Comparison of ENCODE assay signal across 25 mouse cellular contexts in genomic region chr17:88272161-88272560, GRCm38 (mm10).
DNase-seq lines count a peak whose midpoint lies in the region; ATAC-seq and TF ChIP-seq lines count a peak whose summit lies in the region.
"Had no signal": no experiment of that assay in that cellular context is flagged by ENCODE, and none has a peak within 500 bp of the region (broad histone marks: within the 10 kb centered on the region; RNA-seq: fewer than 3 reads in every experiment).

No protein-coding gene starts in this region.

- DNase-seq in adrenal gland, adult 2 months: peak; percentile 30
- no peak for DNase-seq in adrenal gland, postnatal 4 days (ENCODE audit: low spot score in 2 of 2)
- peak; percentile 92 for DNase-seq in heart, adult 11 months
- no peak for DNase-seq in heart, postnatal 14 days
- DNase-seq in liver, embryonic 11.5 days (ENCODE audit: low spot score): peak; percentile 4
- DNase-seq in liver, postnatal 0 days: no peak
- DNase-seq in frontal cortex, postnatal 25 days (ENCODE audit: low spot score in 2 of 2): no peak
- DNase-seq: adrenal gland, postnatal 10 days; cerebellum, adult 18-20 months; cerebellum, adult 9-10 months; cerebellum, postnatal 14 days; gastrocnemius, postnatal 10 days; kidney, adult 11 months had no signal

- H3K27me3 ChIP-seq in liver, embryonic 11.5 days (replicated peaks; ENCODE audit: control insufficient read depth, insufficient read depth, low read length): no peaks in the 10 kb centered on the region
- H3K27me3 ChIP-seq in liver, postnatal 0 days (ENCODE audit: insufficient read depth, low read length): no peaks in the 10 kb centered on the region
- H3K27me3 ChIP-seq: forebrain, embryonic 13.5 days; heart, embryonic 13.5 days; hindbrain, embryonic 13.5 days; intestine, embryonic 15.5 days; Patski had no signal

- TF ChIP-seq EP300 in liver, postnatal 0 days (IDR thresholded peaks at IDR 0.05; ENCODE audit: low read depth): no peak

- no peak overlapping the region for H3K27ac ChIP-seq in liver, embryonic 11.5 days (ENCODE audit: low read depth, low read length)
- no peak overlapping the region for H3K27ac ChIP-seq in liver, postnatal 0 days (ENCODE audit: low read depth)
- H3K27ac ChIP-seq in brown adipose tissue, adult 24 weeks (replicated peaks; ENCODE audit: low read depth, low read length): peak overlapping the region; percentile 45; the same call in 1 of the 2 replicates
- H3K27ac ChIP-seq: forebrain, embryonic 10.5 days; forebrain, embryonic 13.5 days; heart, adult 2 months; heart, embryonic 10.5 days; heart, embryonic 13.5 days; hindbrain, embryonic 10.5 days; hindbrain, embryonic 13.5 days; intestine, embryonic 15.5 days had no signal

- intact Hi-C loops in heart, postnatal 14 days (cut with DNase I): no loop called here

- no peak for ATAC-seq in liver, embryonic 11.5 days (replicated peaks; ENCODE audit: low FRiP score)
- no peak for ATAC-seq in liver, postnatal 0 days
- ATAC-seq: forebrain, embryonic 13.5 days; forebrain, embryonic 16.5 days; hindbrain, embryonic 16.5 days; intestine, embryonic 15.5 days; Patski had no signal

- WGBS in liver, embryonic 11.5 days: 89% methylated on average over 5 of the region's 5 CpGs
- 72% methylated on average over 5 of the region's 5 CpGs for WGBS in liver, postnatal 0 days (ENCODE audit: insufficient replicate concordance)

- no peaks in the 10 kb centered on the region for H3K4me1 ChIP-seq in liver, embryonic 11.5 days (replicated peaks; ENCODE audit: control insufficient read depth, insufficient read depth, low read length)
- no peaks in the 10 kb centered on the region for H3K4me1 ChIP-seq in liver, postnatal 0 days (ENCODE audit: insufficient read depth)
- peaks cover 2% of the 10 kb centered on the region; the same call in 1 of the 2 replicates for H3K4me1 ChIP-seq in brown adipose tissue, adult 24 weeks (ENCODE audit: control insufficient read depth, insufficient read depth, insufficient read length, low read length)
- H3K4me1 ChIP-seq: heart, embryonic 10.5 days; heart, embryonic 13.5 days; hindbrain, embryonic 10.5 days; intestine, embryonic 15.5 days had no signal

- H3K4me3 ChIP-seq in liver, embryonic 11.5 days (ENCODE audit: low read depth, low read length): no peak overlapping the region
- no peak overlapping the region for H3K4me3 ChIP-seq in liver, postnatal 0 days (ENCODE audit: low read depth, low read length)
- H3K4me3 ChIP-seq in brown adipose tissue, adult 24 weeks (ENCODE audit: insufficient read depth, low read depth, low read length): no peak overlapping the region
- H3K4me3 ChIP-seq: forebrain, embryonic 10.5 days; forebrain, embryonic 13.5 days; heart, adult 2 months; heart, embryonic 10.5 days; heart, embryonic 13.5 days; hindbrain, embryonic 10.5 days; hindbrain, embryonic 13.5 days; intestine, embryonic 15.5 days had no signal

- TF ChIP-seq CTCF in liver, postnatal 0 days (IDR thresholded peaks at IDR 0.05; ENCODE audit: low read depth): no peak

- no peak overlapping the region for H3K4me2 ChIP-seq in liver, embryonic 11.5 days
- no peak overlapping the region for H3K4me2 ChIP-seq in liver, postnatal 0 days (ENCODE audit: low read depth, low read length)
- H3K4me2 ChIP-seq: forebrain, embryonic 13.5 days; heart, embryonic 13.5 days; hindbrain, embryonic 13.5 days; intestine, embryonic 15.5 days had no signal

- H3K9me3 ChIP-seq in liver, embryonic 11.5 days (ENCODE audit: control insufficient read depth, low read length): 0 out of 2 replicates have a peak, but pooled peaks cover 3% of the 10 kb centered on the region
- no peaks in the 10 kb centered on the region for H3K9me3 ChIP-seq in liver, postnatal 0 days (ENCODE audit: low read length)
- H3K9me3 ChIP-seq: heart, embryonic 10.5 days; heart, embryonic 13.5 days; intestine, embryonic 15.5 days had no signal

- no peak overlapping the region for H3K9ac ChIP-seq in liver, embryonic 11.5 days (ENCODE audit: low read depth, low read length)
- no peak overlapping the region for H3K9ac ChIP-seq in liver, postnatal 0 days (replicated peaks)
- H3K9ac ChIP-seq: forebrain, embryonic 13.5 days; heart, embryonic 13.5 days; hindbrain, embryonic 13.5 days; intestine, embryonic 15.5 days had no signal

- no peaks in the 10 kb centered on the region for H3K36me3 ChIP-seq in liver, embryonic 11.5 days (ENCODE audit: control insufficient read depth, insufficient read depth, low read length)
- no peaks in the 10 kb centered on the region for H3K36me3 ChIP-seq in liver, postnatal 0 days (replicated peaks; ENCODE audit: insufficient read depth, low read length)
- H3K36me3 ChIP-seq: forebrain, embryonic 10.5 days; heart, embryonic 10.5 days; heart, embryonic 13.5 days; hindbrain, embryonic 10.5 days; hindbrain, embryonic 13.5 days; intestine, embryonic 15.5 days had no signal

Comparison
In these comparisons a context has a peak if more than half of its experiments do, and no peak if none do; other contexts are left out.
1. DNase-seq: peak in adrenal gland, adult 2 months (single experiment), heart, adult 11 months (single experiment) and liver, embryonic 11.5 days (single experiment); none in adrenal gland, postnatal 4 days (0 of 2), heart, postnatal 14 days (0 of 2), liver, postnatal 0 days (single experiment) and frontal cortex, postnatal 25 days (0 of 2).